Mouse (Mus musculus) cerebellum, adult 11 months (tissue): ENCODE measurements at regions not wholly inside any gene's neighbourhood (a gene's known extent, or its start where the extent isn't known, plus 50 kb on each side); places are given as distances from the start of the nearest gene placed in this dataset.

Source experiments
- DNase-seq: peaks from one replicate; pipeline ENCODE4 v3.0.0; 2022

DNA sequence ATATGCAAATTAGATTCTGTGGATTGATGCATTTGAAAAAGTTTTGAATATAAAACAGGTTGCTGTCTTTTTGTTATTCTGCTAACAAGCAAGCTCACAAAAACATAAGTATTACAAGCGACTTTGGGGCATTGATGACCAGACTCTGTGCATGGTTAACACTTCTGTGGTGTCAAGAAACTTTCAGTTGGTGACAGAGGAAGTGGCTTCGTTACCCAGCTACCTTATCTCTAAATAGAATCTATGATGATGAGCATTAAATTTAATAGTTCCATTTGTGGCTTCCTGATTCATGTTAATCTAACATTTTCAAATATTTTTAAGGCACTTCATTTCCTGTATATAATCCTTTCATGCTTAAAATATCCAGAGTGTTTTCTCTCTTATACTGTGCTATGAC, 100.8 kb downstream of the Tm2d1 start:
- DNase-seq, result no peak

DNA sequence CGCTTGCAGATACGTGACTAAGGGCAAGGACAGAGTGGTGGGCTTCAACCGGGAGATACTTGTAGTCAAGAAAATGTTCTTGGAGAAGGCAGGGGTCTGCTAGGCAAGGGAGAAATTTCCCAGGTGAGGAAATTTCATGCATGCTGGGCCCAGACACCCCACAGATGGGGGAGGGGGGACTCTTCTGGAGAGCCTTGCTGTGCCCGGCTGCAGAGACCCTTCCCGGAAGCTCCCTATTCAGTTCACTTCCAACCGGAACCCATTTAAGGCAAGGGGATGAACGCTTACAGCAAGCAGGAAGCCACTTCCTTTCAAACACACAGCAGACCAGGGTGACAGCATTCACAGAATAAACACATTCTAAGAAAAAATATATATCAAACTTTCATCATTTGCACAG, 124.8 kb downstream of the Tm2d1 start:
- DNase-seq, result no peak

GRCm38 (mm10) chr4:98257711-98258110, 125.4 kb downstream of the Tm2d1 start:
- DNase-seq, result no peak

DNA sequence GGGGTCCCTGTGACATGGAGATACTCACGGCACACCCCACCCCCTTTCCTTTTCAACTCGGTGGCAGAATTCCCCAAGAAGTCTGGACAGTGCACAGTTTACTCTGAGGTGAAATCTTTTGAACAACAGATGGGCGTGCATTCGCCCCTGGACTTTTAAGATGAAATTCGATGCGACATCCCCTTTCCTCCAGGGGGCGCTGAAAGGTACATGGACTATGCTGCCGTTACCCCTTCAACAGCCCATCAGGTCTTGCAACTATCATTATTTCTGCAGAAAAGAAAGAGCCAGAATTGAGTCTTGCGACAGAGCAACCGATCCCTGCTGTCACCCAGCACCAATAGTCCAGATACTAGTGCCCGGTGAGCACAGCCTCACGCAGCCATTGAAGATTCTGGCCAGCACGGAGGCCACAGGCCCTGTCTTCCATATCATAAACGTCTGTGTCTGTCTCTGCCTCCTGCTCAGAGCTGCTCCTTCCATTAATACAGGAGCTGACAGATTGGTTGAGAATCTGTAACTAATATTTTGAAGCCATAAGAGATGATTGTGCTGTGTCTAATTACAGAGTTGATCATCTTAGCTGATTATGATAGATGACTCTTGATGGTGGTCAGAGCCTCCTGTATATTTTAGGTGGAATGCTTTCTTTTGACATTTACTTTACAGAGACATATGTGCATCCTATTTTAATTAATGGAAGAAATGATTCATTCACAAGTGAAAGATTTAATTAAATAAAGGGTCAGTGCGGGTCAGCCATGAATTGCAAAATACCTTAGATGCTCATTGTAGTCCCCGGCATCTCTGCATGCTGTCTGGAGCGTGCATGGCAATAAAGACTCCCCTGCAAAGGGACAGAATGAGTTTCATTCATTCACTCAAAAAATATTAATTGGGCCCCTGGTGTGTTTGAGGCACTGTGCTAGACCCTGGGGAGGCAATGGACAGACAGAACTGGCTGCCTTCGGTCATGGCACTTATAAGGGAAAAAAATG, 128.0 kb downstream of the Tm2d1 start:
- DNase-seq, result peak; percentile 4

DNA sequence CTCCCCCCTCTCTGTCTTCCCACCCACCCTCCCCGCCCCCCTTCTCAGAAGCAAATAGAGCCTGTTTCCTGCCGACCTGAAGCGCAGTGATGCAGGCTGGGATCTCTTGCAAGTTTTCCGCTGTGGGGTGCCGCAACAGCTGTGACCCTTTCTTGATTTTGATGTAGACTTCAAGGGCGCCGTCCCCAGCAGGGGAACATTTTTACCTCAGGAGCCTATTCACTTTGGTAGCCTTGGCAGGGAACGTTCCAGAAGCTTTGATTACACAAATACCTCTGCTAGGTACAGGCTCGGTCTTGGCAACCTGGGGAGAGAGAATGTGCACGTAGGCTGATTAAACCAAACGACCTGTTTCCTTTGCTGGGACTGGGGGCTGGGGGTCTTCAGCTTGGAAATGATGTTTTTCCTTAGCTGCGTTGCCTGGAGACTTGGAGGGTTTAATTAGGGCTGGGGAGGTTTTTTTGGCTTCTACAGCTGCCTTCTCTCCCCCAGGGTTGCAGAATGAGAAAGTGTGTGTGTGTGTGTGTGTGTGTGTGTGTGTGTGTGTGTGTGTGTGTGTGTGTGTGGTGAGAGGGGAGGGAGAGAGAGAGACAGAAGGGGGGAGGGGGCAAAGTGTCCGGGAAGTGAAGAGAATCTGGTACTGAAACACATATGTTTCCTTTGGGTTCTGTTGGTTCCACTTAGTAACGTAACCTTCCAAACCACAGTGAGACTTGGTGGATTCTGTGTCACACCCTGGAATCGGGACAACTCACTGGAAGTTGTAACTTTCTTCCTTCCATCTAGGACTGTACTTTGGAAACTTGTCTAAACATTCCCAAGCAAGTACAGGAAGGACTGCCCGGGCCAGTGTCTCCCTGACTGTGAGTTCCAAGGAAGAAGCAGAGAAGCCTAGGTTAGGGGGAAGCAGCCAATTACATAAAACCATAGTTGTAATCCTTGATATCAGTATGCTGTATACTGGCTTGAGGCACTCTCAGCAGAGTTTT, 138.9 kb downstream of the Tm2d1 start:
- peak; percentile 4 for DNase-seq

- DNase-seq, result peak; percentile 7
These were observed 139.6 kb downstream of the Tm2d1 start for GRCm38 (mm10) chr4:98243502-98243901.

DNA sequence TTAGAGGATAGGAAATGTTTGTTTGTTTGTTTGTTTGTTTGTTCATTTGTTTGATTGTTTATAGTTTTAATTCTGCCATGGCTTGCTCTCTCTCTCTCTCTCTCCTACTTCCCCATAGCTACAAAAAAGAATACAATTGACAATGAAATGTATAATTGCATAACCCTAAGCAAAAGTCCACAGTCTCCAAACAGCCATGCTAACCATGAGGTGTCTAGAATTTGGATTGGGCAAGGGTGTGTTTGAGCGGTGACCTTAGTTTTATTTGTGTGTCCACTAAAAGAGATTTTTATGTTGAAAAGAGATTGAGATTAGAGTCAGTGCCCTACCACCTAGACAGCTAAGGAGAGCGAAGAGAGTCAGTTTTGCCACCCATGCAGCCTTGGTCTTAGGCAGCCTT, 141.2 kb downstream of the Tm2d1 start:
- no peak for DNase-seq

DNA sequence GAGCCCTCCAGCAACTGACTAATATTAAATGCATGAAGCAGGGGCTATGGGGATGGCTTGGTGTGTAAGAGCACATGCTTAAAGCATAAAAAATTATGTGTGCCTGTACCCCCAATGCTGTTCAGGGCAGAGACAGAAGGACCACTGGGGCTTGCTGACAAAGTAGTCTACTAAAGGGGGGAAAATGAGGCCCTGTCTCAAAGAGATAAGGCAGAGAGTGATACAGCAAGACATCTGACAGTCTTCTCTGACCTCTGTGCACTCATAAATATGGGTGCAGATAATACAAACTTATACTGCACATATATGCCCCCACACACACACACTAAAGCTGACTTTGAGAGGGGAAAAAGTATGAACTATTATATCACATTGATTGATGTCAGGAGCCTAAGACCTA, 142.8 kb downstream of the Tm2d1 start:
- DNase-seq, result no peak

GRCm38 (mm10) chr4:98238075-98238474, 145.0 kb downstream of the Tm2d1 start:
- DNase-seq, result no peak

DNA sequence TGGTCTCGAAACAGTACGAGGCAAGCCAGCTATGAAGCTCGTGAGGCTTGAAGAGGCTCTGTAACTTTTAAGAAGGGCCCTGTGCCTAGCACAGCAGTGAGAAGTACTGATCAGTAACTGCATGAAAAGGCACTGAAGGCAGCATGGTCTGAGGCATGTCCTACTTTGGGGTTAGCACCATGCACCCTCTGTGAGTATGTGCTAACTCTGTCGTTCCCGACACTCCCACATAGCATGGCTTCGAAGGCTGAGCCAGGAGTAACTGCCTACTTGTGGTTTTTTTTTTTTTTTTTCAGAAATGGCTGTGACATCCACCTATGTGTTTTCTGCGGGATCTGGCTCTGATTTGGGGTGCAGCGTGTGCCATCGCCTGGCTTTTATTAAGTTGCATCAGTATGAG, 145.6 kb downstream of the Tm2d1 start:
- no peak for DNase-seq

GRCm38 (mm10) chr4:98236006-98236783, 146.9 kb downstream of the Tm2d1 start:
- no peak for DNase-seq

- no peak for DNase-seq
These were observed 154.9 kb downstream of the Tm2d1 start for GRCm38 (mm10) chr4:98228193-98228592.

- no peak for DNase-seq
These were observed 158.7 kb downstream of the Tm2d1 start for GRCm38 (mm10) chr4:98224366-98224765.

GRCm38 (mm10) chr4:98223429-98223828, 159.7 kb downstream of the Tm2d1 start:
- DNase-seq, result no peak

- DNase-seq, result no peak
These were observed 161.5 kb downstream of the Tm2d1 start for GRCm38 (mm10) chr4:98221566-98221965.

GRCm38 (mm10) chr4:98215218-98215617, 167.9 kb downstream of the Tm2d1 start:
- DNase-seq, result no peak

DNA sequence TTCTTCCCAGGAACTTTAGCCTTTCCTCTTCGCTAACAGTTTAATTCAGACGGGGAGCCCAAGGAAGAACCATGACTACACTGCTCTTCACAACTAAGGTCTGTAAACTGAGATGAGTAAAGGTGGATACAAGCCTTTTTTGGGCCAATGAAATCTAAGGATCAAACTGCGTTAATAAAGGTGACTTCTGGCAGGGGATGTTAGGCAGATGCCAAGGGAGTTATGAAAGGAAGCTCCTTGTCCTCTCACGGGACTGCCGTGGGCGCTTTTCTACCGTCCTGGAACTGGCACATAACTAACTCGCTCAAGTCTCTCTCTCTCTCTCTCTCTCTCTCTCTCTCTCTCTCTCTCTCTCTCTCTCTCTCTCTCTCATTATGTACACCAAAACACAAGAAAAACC, 175.7 kb downstream of the Tm2d1 start:
- DNase-seq, result no peak

GRCm38 (mm10) chr4:98206245-98206970, 176.7 kb downstream of the Tm2d1 start:
- no peak for DNase-seq

- DNase-seq, result no peak
These were observed 180.0 kb downstream of the Tm2d1 start for GRCm38 (mm10) chr4:98203129-98203528.

GRCm38 (mm10) chr4:98202232-98202631, 180.9 kb downstream of the Tm2d1 start:
- DNase-seq, result no peak

GRCm38 (mm10) chr4:98201102-98201501, 182.0 kb downstream of the Tm2d1 start:
- DNase-seq, result peak; percentile 1

GRCm38 (mm10) chr4:98200701-98201100, 182.4 kb downstream of the Tm2d1 start:
- DNase-seq, result no peak
